Mouse (Mus musculus) neural tube, embryonic 15.5 days (tissue): ENCODE results near the gene Slc39a11. TPM values are rescaled to one million over a fixed set of nuclear protein-coding genes. Genes with fewer than 3 reads are reported as not detected.

Experiments
- ATAC-seq: fragments of 200-750 bp; cut with Nextera tagmentation; 2 replicates; pipeline ENCODE4 v1.8.0; 2017; ENCODE audit warnings: mild to moderate bottlenecking, moderate TSS enrichment, moderate library complexity; ENCODE audit not compliant: low FRiP score
- H3K27ac ChIP-seq: fragments of 300-500 bp; sonication (generic); replicated peaks from 2 replicates; pipeline ENCODE4 v1.5.1; 2015; ENCODE audit warnings: mild to moderate bottlenecking, inconsistent platforms
- H3K27me3 ChIP-seq: fragments of 300-500 bp; sonication (generic); replicated peaks from 2 replicates; pipeline ENCODE4 v1.6.1; 2015; ENCODE audit warnings: inconsistent platforms
- H3K36me3 ChIP-seq: fragments of 300-500 bp; sonication (generic); 2 replicates; pipeline ENCODE4 v1.6.1; 2015; ENCODE audit warnings: inconsistent platforms
- H3K4me1 ChIP-seq: fragments of 300-500 bp; sonication (generic); 2 replicates; pipeline ENCODE4 v1.6.1; 2015; ENCODE audit warnings: inconsistent platforms
- H3K4me2 ChIP-seq: fragments of 300-500 bp; sonication (generic); 2 replicates; pipeline ENCODE4 v1.6.1; 2015; ENCODE audit warnings: inconsistent platforms, mild to moderate bottlenecking, moderate library complexity
- H3K4me3 ChIP-seq: fragments of 300-500 bp; sonication (generic); replicated peaks from 2 replicates; pipeline ENCODE4 v1.5.1; 2015; ENCODE audit warnings: mild to moderate bottlenecking, inconsistent platforms
- H3K9ac ChIP-seq: fragments of 300-500 bp; sonication (generic); replicated peaks from 2 replicates; pipeline ENCODE4 v1.6.1; 2015; ENCODE audit warnings: mild to moderate bottlenecking, inconsistent platforms
- H3K9me3 ChIP-seq: fragments of 300-500 bp; sonication (generic); replicated peaks from 2 replicates; pipeline ENCODE4 v1.6.1; 2016; ENCODE audit warnings: inconsistent platforms
- WGBS: fragments of 180-500 bp; shearing (Covaris S2); methylation state at CpG from one replicate; pipeline ENCODE4 v1.1.7; 2015; ENCODE audit warnings: mixed read lengths; 5-methylcytosine and 5-hydroxymethylcytosine counted together
- polyA plus RNA-seq: library from polyadenylated mRNA; unstranded; fragments of >200 nt; fragmentation: Nextera tagmentation; extraction: Ambion mirVana; gene quantifications from 2 replicates; pipeline ENCODE4 v1.2.1, GENCODE M21; 2015

Gene Slc39a11
- polyA plus RNA-seq, 1 experiment from 2014 or later = 27.7 TPM

DNA sequence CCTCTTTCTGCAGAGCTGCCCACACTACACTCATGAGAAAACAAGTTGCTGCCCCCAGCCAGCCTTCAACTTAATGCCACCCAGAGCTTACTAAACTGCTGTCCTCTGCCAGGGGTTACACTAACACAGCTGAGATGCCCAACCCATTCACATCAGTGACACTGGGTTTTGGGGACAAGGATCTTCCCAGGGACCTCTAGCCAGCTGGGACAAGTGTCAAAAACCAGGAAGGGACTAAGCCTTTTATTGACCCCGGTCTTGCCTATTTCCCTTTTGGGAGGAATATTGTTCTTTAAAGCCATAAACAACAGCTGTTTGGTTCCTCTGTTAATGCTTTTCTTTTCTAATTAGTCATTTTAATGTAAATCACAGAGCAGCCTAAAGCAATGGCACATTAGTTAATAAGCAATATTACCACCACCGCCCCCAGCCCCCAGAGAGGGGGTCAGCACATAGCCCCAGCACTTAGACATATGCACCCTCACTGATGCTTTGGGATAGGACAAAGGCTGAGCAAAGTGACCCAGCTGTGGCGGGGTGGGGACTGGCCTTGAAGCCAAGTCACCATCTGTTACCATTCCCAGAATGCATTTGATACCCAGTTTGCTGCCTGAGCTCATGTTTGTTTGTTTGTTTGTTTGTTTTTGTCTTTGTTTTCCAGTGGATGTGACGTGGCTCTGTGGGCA lies 341.5 kb downstream of the Slc39a11 start:
- peaks cover 11% of the 10 kb centered on the region; the same call in 1 of the 2 replicates for H3K36me3 ChIP-seq
- peaks cover 18% of the 10 kb centered on the region for H3K4me1 ChIP-seq
- H3K4me2 ChIP-seq = no peak overlapping the region
- ATAC-seq = 0 out of 2 replicates have a peak, but pooled peaks have one; percentile 31
- WGBS = 24% methylated on average over 4 of the region's 4 CpGs
- H3K4me3 ChIP-seq = no peak overlapping the region
- no peaks in the 10 kb centered on the region for H3K27me3 ChIP-seq
- no peak overlapping the region for H3K9ac ChIP-seq
- H3K27ac ChIP-seq = peak overlapping the region; percentile 7
- H3K9me3 ChIP-seq = peaks cover 7% of the 10 kb centered on the region; the same call in 1 of the 2 replicates

DNA sequence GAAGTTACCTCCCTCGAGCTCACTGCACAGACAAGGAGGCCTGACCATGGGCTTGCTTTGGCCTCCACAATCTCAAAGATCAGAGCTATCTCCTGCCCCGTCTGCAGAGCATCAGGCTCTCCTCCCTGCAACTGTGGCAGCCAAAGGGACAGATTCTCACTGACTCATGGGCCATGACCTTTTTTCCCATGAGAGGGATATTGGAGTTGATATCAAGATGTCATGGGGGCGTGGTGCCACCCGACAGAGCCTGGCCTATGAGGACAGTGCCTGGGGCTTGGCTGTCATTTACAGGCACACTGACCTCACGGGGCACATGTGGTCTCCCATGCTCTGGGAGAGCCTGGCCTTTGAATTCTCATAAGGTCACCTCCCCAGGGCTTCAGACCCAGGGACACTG lies 346.7 kb downstream of the Slc39a11 start:
- H3K36me3 ChIP-seq = peaks cover 11% of the 10 kb centered on the region; the same call in 1 of the 2 replicates
- H3K4me1 ChIP-seq = peaks cover 13% of the 10 kb centered on the region
- no peak overlapping the region for H3K4me2 ChIP-seq
- H3K27ac ChIP-seq = no peak overlapping the region
- H3K4me3 ChIP-seq = no peak overlapping the region
- 84% methylated on average over 5 of the region's 5 CpGs for WGBS
- H3K27me3 ChIP-seq = no peaks in the 10 kb centered on the region; the same call in 1 of the 2 replicates
- H3K9me3 ChIP-seq = peaks cover 7% of the 10 kb centered on the region; the same call in 1 of the 2 replicates
- ATAC-seq = no peak
- H3K9ac ChIP-seq = no peak overlapping the region

DNA sequence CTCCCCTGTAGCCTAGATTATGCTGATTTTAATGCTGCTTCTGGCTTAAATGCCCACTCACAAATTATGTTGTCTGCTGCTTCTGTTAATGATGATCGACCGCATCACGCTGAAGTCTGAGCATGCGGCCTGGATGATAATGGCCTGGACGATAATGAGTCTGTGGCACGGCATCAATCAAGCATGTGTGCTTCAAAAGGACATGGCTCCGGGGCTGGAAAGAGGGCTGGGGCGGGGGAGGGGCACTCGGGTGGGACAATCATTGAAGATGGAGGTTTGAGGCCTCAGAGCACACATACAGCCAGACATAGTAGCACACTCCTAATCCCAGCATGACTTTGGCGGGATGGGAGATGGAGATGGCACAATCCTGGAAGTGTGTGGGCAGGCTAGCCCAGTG lies 350.4 kb downstream of the Slc39a11 start:
- Histone ChIP-seq H3K27ac (no peak overlapping the region), H3K9me3 (no peaks in the 10 kb centered on the region), H3K4me3 (no peak overlapping the region), H3K36me3 (no peaks in the 10 kb centered on the region), H3K9ac (no peak overlapping the region), H3K4me1 (peaks cover 16% of the 10 kb centered on the region), H3K27me3 (no peaks in the 10 kb centered on the region; the same call in 1 of the 2 replicates), H3K4me2 (no peak overlapping the region)
- WGBS = 19% methylated on average over 10 of the region's 10 CpGs
- no peak for ATAC-seq

DNA sequence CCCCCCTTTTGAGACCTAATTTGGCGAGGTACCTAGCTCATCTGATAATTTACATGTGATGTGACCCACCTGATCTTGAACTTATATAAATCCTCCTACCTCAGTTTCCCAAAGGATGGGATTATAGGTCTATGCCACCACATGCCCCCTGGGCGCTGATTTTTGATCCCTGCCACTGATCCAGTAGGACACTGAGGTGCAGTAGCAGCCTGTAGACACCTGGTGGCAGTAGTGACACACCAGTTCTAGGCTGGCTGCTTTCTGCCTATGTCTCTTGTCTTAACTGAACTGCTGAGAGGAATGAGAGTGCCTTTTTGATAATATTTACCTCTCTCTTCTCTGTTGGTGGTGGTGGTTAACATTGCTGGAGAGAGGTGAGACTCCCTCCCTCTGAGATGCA lies 352.1 kb downstream of the Slc39a11 start:
- Histone ChIP-seq H3K9me3 (no peaks in the 10 kb centered on the region), H3K4me2 (no peak overlapping the region), H3K27me3 (no peaks in the 10 kb centered on the region; the same call in 1 of the 2 replicates), H3K27ac (no peak overlapping the region), H3K4me3 (no peak overlapping the region), H3K4me1 (peaks cover 29% of the 10 kb centered on the region), H3K36me3 (no peaks in the 10 kb centered on the region), H3K9ac (no peak overlapping the region)
- WGBS = 26% methylated on average over 2 of the region's 2 CpGs
- ATAC-seq = no peak

DNA sequence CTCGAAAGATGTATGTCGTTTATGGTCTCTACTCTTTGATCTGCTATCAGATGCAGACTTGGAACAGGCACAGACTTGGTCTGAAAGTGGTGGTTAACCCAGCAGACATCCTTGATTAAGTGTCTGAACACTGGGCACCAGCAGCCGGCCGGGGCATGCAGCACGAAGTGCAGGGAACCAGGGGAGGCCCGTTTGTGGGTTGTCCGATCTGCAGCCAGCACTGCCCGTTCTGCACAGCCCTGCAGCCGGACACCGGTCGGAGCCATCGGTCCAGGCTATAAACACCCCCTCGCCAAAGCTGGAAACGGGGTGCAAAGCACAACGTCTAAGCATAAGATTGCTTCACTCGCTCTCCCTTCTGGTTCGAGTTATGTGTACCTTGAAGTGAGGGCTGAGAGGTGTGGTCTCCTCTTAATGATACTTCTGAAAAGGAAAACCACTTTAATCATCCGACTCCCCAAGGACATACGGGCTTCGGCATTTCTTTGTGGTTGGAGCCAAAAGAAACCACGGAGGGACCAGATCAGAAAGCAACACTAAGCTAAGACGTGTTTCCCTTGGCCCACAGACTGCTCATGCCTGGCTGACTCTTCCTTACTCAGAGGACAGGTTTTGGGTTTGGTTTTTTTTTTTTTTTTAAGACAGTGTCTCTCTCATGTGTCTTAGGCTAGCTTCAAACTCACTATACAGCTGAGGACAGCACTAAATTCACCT lies 352.8 kb downstream of the Slc39a11 start:
- 88% methylated on average over 22 of the region's 22 CpGs for WGBS
- H3K36me3 ChIP-seq = no peaks in the 10 kb centered on the region
- no peak overlapping the region for H3K4me3 ChIP-seq
- H3K4me1 ChIP-seq = peaks cover 29% of the 10 kb centered on the region
- H3K27me3 ChIP-seq = no peaks in the 10 kb centered on the region; the same call in 1 of the 2 replicates
- H3K9ac ChIP-seq = no peak overlapping the region
- no peak overlapping the region for H3K27ac ChIP-seq
- ATAC-seq = no peak
- H3K4me2 ChIP-seq = no peak overlapping the region
- H3K9me3 ChIP-seq = no peaks in the 10 kb centered on the region

DNA sequence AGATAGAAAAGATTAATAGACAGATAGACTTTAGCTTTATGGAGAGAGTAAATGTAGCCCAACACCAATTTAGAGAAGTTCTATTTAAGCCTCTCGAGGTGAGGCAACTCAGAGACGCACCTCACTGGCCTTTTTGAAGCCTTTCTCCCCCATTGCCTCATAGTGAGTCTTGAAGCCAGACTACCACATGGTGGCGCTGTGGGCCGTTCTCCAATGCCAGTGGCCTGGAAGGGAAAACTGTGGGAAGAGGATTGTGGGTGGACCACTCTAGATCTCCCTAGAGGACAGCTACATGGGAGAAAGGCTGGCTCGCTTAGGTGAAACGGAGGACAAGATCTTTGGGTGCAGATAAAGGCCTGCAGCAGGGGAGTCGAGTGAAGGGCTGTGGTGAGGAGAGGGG lies 353.7 kb downstream of the Slc39a11 start:
- H3K4me2 ChIP-seq = no peak overlapping the region
- peaks cover 33% of the 10 kb centered on the region for H3K4me1 ChIP-seq
- WGBS = 41% methylated on average over 7 of the region's 7 CpGs
- no peaks in the 10 kb centered on the region for H3K9me3 ChIP-seq
- H3K27ac ChIP-seq = no peak overlapping the region
- no peak for ATAC-seq
- no peaks in the 10 kb centered on the region for H3K36me3 ChIP-seq
- no peak overlapping the region for H3K9ac ChIP-seq
- H3K27me3 ChIP-seq = no peaks in the 10 kb centered on the region; the same call in 1 of the 2 replicates
- no peak overlapping the region for H3K4me3 ChIP-seq

DNA sequence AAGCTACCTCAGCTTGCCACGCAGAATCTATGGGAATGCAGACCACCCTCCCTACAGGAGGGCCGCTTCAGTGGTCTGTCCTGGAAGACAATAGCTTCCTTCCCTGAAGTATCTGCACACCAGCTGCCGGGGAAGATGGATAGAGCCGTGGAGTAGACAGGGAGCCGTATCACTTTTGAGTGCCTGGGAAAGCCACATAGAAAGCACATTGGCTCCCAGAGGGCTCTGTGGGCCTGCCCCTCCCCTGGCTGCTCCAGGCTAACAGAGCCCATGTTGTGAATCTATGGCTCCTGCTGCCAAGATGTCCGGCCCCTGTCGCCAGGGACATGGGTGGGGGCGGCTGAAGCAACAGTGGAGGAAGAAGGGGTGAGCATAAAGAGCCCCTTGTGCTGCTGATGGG lies 355.4 kb downstream of the Slc39a11 start:
- 18% methylated on average over 8 of the region's 8 CpGs for WGBS
- Histone ChIP-seq H3K36me3 (no peaks in the 10 kb centered on the region), H3K27ac (peak overlapping the region; percentile 49), H3K9ac (no peak overlapping the region), H3K4me1 (peaks cover 31% of the 10 kb centered on the region), H3K4me3 (no peak overlapping the region), H3K4me2 (no peak overlapping the region; the same call in 1 of the 2 replicates), H3K27me3 (no peaks in the 10 kb centered on the region), H3K9me3 (no peaks in the 10 kb centered on the region)
- ATAC-seq = peak; percentile 77

- Histone ChIP-seq H3K9me3 (no peaks in the 10 kb centered on the region), H3K4me1 (peaks cover 25% of the 10 kb centered on the region), H3K27me3 (no peaks in the 10 kb centered on the region), H3K9ac (no peak overlapping the region), H3K27ac (no peak overlapping the region), H3K36me3 (no peaks in the 10 kb centered on the region), H3K4me2 (no peak overlapping the region), H3K4me3 (no peak overlapping the region)
- ATAC-seq = no peak
- WGBS = 71% methylated on average over 13 of the region's 13 CpGs
These were observed 356.8 kb downstream of the Slc39a11 start for GRCm38 (mm10) chr11:113292906-113293614.

- peak overlapping the region; percentile 41; the same call in 1 of the 2 replicates for H3K27ac ChIP-seq
- H3K36me3 ChIP-seq = no peaks in the 10 kb centered on the region
- no peak overlapping the region for H3K4me2 ChIP-seq
- H3K27me3 ChIP-seq = no peaks in the 10 kb centered on the region
- WGBS = 39% methylated on average over 17 of the region's 17 CpGs
- peaks cover 25% of the 10 kb centered on the region for H3K4me1 ChIP-seq
- no peak overlapping the region for H3K9ac ChIP-seq
- ATAC-seq = no peak
- H3K9me3 ChIP-seq = no peaks in the 10 kb centered on the region
- no peak overlapping the region for H3K4me3 ChIP-seq
These were observed 357.8 kb downstream of the Slc39a11 start for GRCm38 (mm10) chr11:113291781-113292714.

- ATAC-seq = no peak
- 86% methylated on average over 14 of the region's 14 CpGs for WGBS
- no peak overlapping the region for H3K4me2 ChIP-seq
- H3K9me3 ChIP-seq = no peaks in the 10 kb centered on the region
- peaks cover 21% of the 10 kb centered on the region; the same call in 1 of the 2 replicates for H3K4me1 ChIP-seq
- no peak overlapping the region for H3K4me3 ChIP-seq
- H3K27ac ChIP-seq = no peak overlapping the region
- H3K36me3 ChIP-seq = no peaks in the 10 kb centered on the region
- no peak overlapping the region for H3K9ac ChIP-seq
- no peaks in the 10 kb centered on the region for H3K27me3 ChIP-seq
These were observed 359.0 kb downstream of the Slc39a11 start for GRCm38 (mm10) chr11:113290911-113291310.
